Mouse (Mus musculus): Measurements from ENCODE around the gene Gm15080. TPM values are rescaled to one million over a fixed set of nuclear protein-coding genes. Genes with fewer than 3 reads are reported as not detected.
"Not testable (repeated sequence)": the region's sequence is repeated elsewhere in the genome, so short reads cannot be mapped to it uniquely, and the experiment has no call there.

Gm15080 gene
- not detected in 2 replicates for polyA plus RNA-seq (2015; fragmentation: Nextera tagmentation; extraction: Ambion mirVana)

- WGBS (ENCODE audit: insufficient replicate concordance) = 77% methylated on average over 2 of the region's 5 CpGs
- ATAC-seq (ENCODE audit: low read depth); H3K4me3 ChIP-seq (replicated peaks); H3K9me3 ChIP-seq (replicated peaks); H3K27me3 ChIP-seq; H3K4me1 ChIP-seq (replicated peaks); H3K36me3 ChIP-seq; H3K27ac ChIP-seq; H3K9ac ChIP-seq; H3K4me2 ChIP-seq; DNase-seq: not testable (repeated sequence)
Observed at GRCm38 (mm10) chrX:147992693-147993092, at the start of gene Gm15080. Gene Gm15080, plus strand, starts transcription at chrX:147992993.

Other genes with a start within 250 kb of the Gm15080 start
- not detected in 2 replicates for gene Gm15128, start 227.0 kb upstream of the Gm15080 start, polyA plus RNA-seq (2015; fragmentation: Nextera tagmentation; extraction: Ambion mirVana)
- not detected in 2 replicates for gene Gm15107, start 187.7 kb downstream of the Gm15080 start, polyA plus RNA-seq (2015; fragmentation: Nextera tagmentation; extraction: Ambion mirVana)

Data from liver, embryonic 13.5 days (tissue).